Mouse (Mus musculus) effector memory CD4-positive, alpha-beta T cell, adult 5 months (primary cell): ENCODE results near the gene Nms. TPM values are rescaled to one million over a fixed set of nuclear protein-coding genes. Genes with fewer than 3 reads are reported as not detected.

Experiments used
- polyA plus RNA-seq: library from polyadenylated mRNA; unstranded; fragments of 100-300 nt; shearing (Covaris generic); gene quantifications from one replicate; pipeline ENCODE4 v1.2.1, GENCODE M21; 2017

Gene Nms
- not detected for polyA plus RNA-seq

GRCm38 (mm10) chr1:38938849-38939248 is at the start of gene Nms:
Gene Nms, plus strand, starts transcription at chr1:38939149.

GRCm38 (mm10) chr1:38897431-38898248 is 41.3 kb upstream of the Nms start, which contains the start of gene Chst10:
Gene Chst10, minus strand, starts transcription at chr1:38898161.

DNA sequence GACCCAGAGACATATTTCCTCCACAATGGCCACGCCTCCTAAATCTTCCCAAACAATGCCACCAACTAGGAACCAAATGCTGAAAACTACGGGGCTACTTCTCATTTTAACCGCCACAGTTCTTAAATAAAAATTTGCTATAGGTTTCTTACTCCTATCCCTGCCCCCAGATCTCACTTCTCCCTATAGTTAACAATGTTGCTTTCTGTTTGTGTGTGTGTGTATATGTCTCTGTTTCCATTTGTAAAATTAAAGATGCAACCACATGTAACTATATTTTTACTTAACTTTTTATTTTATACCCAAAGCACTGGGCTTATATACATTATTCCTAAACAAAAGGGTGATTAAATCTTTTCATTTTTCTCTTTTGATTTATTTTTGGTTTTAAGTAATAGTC is 46.4 kb downstream of the Nms start, which contains the start of gene Pdcl3:
Gene Pdcl3, plus strand, starts transcription at position 301 of the 400 bp plus-strand sequence.

Other genes with a start within 250 kb of the Nms start
- gene Lonrf2, start 102.4 kb upstream of the Nms start, polyA plus RNA-seq, result not detected
- 15.9 TPM for gene Chst10, start 41.0 kb upstream of the Nms start, polyA plus RNA-seq
- gene Pdcl3, start 46.5 kb downstream of the Nms start, polyA plus RNA-seq, result 62.1 TPM